Mouse (Mus musculus) liver, adult 2 months (tissue): ENCODE data around the gene Prdm2. TPM values are rescaled to one million over a fixed set of nuclear protein-coding genes. Genes with fewer than 3 reads are reported as not detected.

Experiments used
- DNase-seq: peaks from one replicate; pipeline ENCODE4 v3.0.0-alpha.2; 2011; ENCODE audit warnings: low read depth, low spot score; ENCODE audit errors: extremely low read depth
- H3K27ac ChIP-seq: fragments of 200-500 bp; replicated peaks from 2 replicates; pipeline ENCODE4 v1.5.1; 2012; ENCODE audit warnings: low read depth, mild to moderate bottlenecking, control low read depth, inconsistent platforms, low read length; ENCODE audit not compliant: insufficient read depth
- H3K27me3 ChIP-seq: fragments of 200-500 bp; 2 replicates; pipeline ENCODE4 v1.6.1; 2012; ENCODE audit warnings: mild to moderate bottlenecking, moderate library complexity, low read length, inconsistent platforms; ENCODE audit not compliant: control insufficient read depth, insufficient read depth
- H3K36me3 ChIP-seq: fragments of 200-500 bp; 2 replicates; pipeline ENCODE4 v1.6.1; 2012; ENCODE audit warnings: low read length, inconsistent platforms; ENCODE audit not compliant: control insufficient read depth, insufficient read depth
- H3K4me1 ChIP-seq: fragments of 200-500 bp; 2 replicates; pipeline ENCODE4 v1.6.1; 2011; ENCODE audit warnings: low read length; ENCODE audit not compliant: control insufficient read depth, insufficient read depth
- H3K4me3 ChIP-seq: fragments of 200-500 bp; 2 replicates; pipeline ENCODE4 v1.5.1; 2011; ENCODE audit warnings: low read depth, mild to moderate bottlenecking, control low read depth, low read length, moderate library complexity; ENCODE audit not compliant: insufficient read depth
- H3K79me2 ChIP-seq: fragments of 200-500 bp; 2 replicates; pipeline ENCODE4 v1.6.1; 2012; ENCODE audit warnings: inconsistent platforms, mild to moderate bottlenecking, low read length, moderate library complexity; ENCODE audit not compliant: control insufficient read depth, insufficient read depth
- H3K9ac ChIP-seq: fragments of 200-500 bp; 2 replicates; pipeline ENCODE4 v1.6.1; 2012; ENCODE audit warnings: low read depth, mild to moderate bottlenecking, control low read depth, inconsistent platforms, low read length
- CTCF ChIP-seq: fragments of 200-500 bp; IDR thresholded peaks from 2 replicates; pipeline ENCODE4 v1.5.1; 2011; ENCODE audit warnings: low read depth, low read length, control low read depth
- POLR2A ChIP-seq: fragments of 200-500 bp; IDR thresholded peaks from 2 replicates; pipeline ENCODE4 v1.6.1; 2011; ENCODE audit warnings: low read length, control low read depth; ENCODE audit not compliant: insufficient read depth; ENCODE audit errors: extremely low read depth
- WGBS: fragments of 180-500 bp; shearing (Covaris S2); methylation state at CpG from one replicate; pipeline ENCODE4 v1.1.7; 2018; 5-methylcytosine and 5-hydroxymethylcytosine counted together
- polyA plus RNA-seq: library from polyadenylated mRNA; depleted of rRNA; stranded (reverse); fragments of >200 nt; gene quantifications from 2 replicates; pipeline ENCODE4 v1.2.3, GENCODE M21; 2012
- total RNA-seq: library from RNA; depleted of rRNA; stranded (reverse); fragments of >200 nt; gene quantifications from 2 replicates; pipeline ENCODE4 v1.2.3, GENCODE M21; 2014

The Prdm2 gene
- total and polyA plus RNA-seq, 2 experiments, result 6.9 to 7.9 TPM

DNA sequence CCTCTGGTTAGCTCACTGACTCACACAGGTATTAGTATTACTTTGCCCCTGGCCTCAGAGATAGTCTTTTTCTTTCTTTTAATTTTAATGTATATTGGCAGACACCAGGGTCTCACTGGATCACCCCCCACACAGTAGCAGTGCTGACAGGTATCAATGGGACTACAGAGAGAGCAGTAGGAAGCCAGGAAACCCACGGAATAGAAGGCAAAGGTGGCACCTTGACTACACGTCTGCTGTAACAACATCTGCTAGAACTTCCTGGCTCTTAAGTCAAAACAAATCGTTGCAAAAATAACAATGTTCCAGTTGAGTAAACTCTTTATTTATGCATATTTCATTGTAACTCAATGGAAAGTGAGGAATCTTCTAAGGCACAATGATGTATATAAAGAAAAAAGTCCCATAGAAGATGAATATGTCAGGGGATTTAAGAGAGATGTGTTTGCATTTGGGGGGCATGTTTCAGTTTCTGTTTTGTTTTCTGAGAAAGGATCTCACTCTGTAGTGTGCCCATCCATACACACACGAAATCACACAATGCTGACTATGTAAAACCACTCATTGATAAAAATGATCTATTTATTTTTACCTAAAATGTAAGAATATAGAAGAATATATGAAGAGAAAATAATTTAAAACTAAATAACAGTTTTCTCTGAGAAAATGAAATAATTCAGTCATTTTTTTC is 41.0 kb downstream of the Prdm2 start:
- H3K4me3 ChIP-seq, result no peak overlapping the region
- 68% methylated on average over 4 of the region's 4 CpGs for WGBS
- no peak overlapping the region for H3K9ac ChIP-seq
- no peak overlapping the region for H3K27ac ChIP-seq
- no peak for TF ChIP-seq CTCF
- no peak for TF ChIP-seq POLR2A
- no peak for DNase-seq
- peaks cover 8% of the 10 kb centered on the region for H3K4me1 ChIP-seq
- H3K36me3 ChIP-seq, result peaks cover 31% of the 10 kb centered on the region
- peaks cover 6% of the 10 kb centered on the region; the same call in 1 of the 2 replicates for H3K79me2 ChIP-seq
- no peaks in the 10 kb centered on the region for H3K27me3 ChIP-seq

DNA sequence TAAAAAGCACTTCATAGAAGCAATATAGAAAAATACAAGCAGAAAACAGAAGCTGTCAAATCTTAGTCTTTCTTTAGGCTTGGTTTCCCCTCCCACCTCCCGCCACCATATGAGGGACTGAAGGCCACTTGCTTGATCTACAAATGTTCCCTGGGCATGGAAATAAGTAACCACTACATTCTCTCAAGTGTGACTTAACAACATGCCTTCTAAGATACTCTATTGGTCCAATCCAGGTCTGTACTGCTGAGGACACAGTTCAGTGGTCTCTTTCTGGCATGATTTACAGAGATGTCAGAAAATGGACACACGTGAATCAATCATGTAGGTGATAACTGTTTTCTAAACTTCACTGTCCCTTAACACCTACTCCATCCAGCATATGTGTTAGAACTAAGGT is 42.5 kb downstream of the Prdm2 start:
- H3K4me1 ChIP-seq, result peaks cover 8% of the 10 kb centered on the region
- WGBS, result 95% methylated on average over 2 of the region's 2 CpGs
- no peak for DNase-seq
- H3K36me3 ChIP-seq, result peaks cover 26% of the 10 kb centered on the region
- TF ChIP-seq CTCF, result no peak
- no peak for TF ChIP-seq POLR2A
- no peak overlapping the region for H3K27ac ChIP-seq
- no peak overlapping the region for H3K9ac ChIP-seq
- no peaks in the 10 kb centered on the region for H3K27me3 ChIP-seq
- peaks cover 6% of the 10 kb centered on the region; the same call in 1 of the 2 replicates for H3K79me2 ChIP-seq
- H3K4me3 ChIP-seq, result no peak overlapping the region

DNA sequence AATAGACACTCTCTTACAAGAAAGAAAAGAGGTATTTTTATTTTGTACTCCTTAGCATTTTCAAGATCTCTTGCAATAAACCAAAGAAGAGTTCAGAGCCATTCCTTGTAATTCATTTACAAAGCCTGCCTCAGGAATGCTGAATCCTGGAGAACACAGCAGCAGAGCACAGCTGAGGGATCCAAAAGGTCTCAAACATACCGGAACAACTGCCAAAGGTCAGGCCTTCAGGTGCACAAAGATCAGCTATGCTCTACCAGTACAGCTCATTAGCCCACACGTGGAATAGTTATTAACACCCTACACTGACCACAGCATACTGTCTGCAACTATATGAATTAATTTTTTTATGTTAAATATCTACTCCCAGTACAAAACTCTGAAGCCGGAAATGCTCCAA is 44.7 kb downstream of the Prdm2 start:
- peaks cover 26% of the 10 kb centered on the region for H3K36me3 ChIP-seq
- TF ChIP-seq CTCF (no peak), POLR2A (no peak)
- H3K79me2 ChIP-seq, result peaks cover 6% of the 10 kb centered on the region; the same call in 1 of the 2 replicates
- no peaks in the 10 kb centered on the region for H3K27me3 ChIP-seq
- H3K4me3 ChIP-seq, result no peak overlapping the region
- H3K9ac ChIP-seq, result no peak overlapping the region
- DNase-seq, result peak; percentile 62
- H3K4me1 ChIP-seq, result peaks cover 2% of the 10 kb centered on the region; the same call in 1 of the 2 replicates
- no peak overlapping the region for H3K27ac ChIP-seq
- WGBS, result 46% methylated on average over 3 of the region's 3 CpGs

DNA sequence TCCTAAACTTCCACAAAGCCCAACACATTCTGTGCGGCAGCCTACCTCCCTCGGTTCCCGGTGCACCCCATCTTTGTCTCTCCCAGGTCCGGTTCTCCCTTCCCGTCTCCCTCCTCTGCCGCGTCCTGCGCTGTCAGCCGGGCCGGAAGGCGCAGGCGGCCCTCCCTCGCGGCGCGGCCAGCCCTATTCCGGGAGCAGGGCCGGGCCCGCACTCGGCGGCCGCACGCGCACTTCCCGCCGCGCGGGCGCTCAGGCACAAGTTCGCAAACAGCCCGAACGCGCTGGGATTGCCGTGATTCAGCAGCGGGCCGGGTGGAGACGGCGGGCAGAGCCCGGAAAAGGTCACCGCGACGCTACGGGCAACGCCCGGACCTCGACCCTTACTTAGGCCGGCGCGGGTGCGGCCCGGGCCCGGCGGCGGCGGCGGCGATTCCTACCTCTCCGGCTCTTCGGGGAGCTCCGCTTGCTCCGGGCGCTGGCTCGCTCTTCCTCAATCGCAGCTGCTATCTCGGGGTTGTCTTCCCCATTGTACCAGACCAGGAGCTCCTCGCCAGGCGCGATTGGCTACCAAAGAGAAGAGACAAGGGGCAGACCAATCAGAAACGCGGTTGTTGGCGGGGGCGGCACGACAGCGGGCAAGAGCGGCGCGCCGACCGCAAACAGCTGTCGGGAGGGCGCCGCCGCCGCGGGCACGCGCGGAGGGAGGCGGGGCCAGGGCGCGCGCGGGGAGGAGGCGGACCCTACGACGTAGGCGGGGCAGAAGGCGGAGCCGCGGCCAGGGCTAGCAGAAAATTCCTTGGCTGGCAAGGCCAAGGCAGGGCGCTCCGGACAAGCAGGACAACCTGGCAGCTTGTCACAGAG is 50.9 kb downstream of the Prdm2 start:
- under 1% methylated on average over 102 of the region's 102 CpGs for WGBS
- Histone ChIP-seq H3K4me1 (peaks cover 29% of the 10 kb centered on the region), H3K9ac (peak overlapping the region; percentile 91), H3K4me3 (peak overlapping the region; percentile 89), H3K27ac (peak overlapping the region; percentile 91), H3K79me2 (peaks cover 29% of the 10 kb centered on the region), H3K27me3 (no peaks in the 10 kb centered on the region), H3K36me3 (0 out of 2 replicates have a peak, but pooled peaks cover 1% of the 10 kb centered on the region)
- peak; percentile 92 for DNase-seq
- TF ChIP-seq CTCF (no peak), POLR2A (peak; percentile 95)

DNA sequence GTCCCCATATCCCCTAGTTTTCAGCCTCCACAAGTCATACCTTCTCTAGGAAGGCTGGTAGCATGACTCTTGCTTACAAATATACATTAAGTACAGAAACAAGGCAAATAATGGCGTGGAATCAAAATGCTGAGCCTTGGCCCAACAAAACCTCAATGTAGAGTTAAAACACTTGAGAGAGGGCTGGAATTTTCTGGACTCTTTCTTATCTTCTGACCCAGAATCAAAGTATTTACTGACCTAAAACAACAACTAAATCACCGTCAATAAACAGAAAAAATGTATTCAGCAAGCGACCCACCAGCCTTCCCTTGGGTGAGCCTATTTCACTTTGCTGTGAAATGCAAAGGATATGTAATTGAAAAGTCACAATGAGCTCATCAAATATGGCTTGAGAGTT is 52.0 kb downstream of the Prdm2 start:
- Histone ChIP-seq H3K4me3 (peak overlapping the region; percentile 89; the same call in 1 of the 2 replicates), H3K36me3 (no peaks in the 10 kb centered on the region), H3K4me1 (peaks cover 37% of the 10 kb centered on the region), H3K27me3 (no peaks in the 10 kb centered on the region), H3K27ac (no peak overlapping the region), H3K79me2 (peaks cover 33% of the 10 kb centered on the region), H3K9ac (no peak overlapping the region)
- DNase-seq, result no peak
- TF ChIP-seq CTCF, result no peak
- WGBS, result 28% methylated on average over 3 of the region's 3 CpGs
